Mouse (Mus musculus) left cerebral cortex, adult 18-20 months (tissue): ENCODE measurements around the gene Zdhhc16. TPM values are rescaled to one million over a fixed set of nuclear protein-coding genes. Genes with fewer than 3 reads are reported as not detected.

ENCODE experiments used
- DNase-seq, 2 experiments: peaks; one replicate each; pipeline ENCODE4 v3.0.0; 2021 to 2022; ENCODE audit warnings: low spot score in 2 of 2, mixed read lengths in 1 of 2
- long read RNA-seq, 2 experiments: library from polyadenylated mRNA; stranded (forward); transcript quantifications; one replicate each; pipeline ENCODE4 v2.0.0; 2021
- total RNA-seq, 2 experiments: library from RNA; stranded (reverse); gene quantifications; 2 replicates each; pipeline ENCODE4 v1.2.3; 2021

Zdhhc16 gene
- total RNA-seq, result 10 to 100 TPM; 42.7 to 49.4 TPM
- long read RNA-seq, experiment 1, transcript Zdhhc16-201 (11 exons, 1,821 nt), result major isoform, 15 of 69 reads
- long read RNA-seq, experiment 1, partial matches to known transcripts, result 0 of 69 reads
- long read RNA-seq, experiment 1, other reads (novel, unspliced or antisense), result 54 of 69 reads
- long read RNA-seq, experiment 2, partial matches to known transcripts, result 0 of 31 reads
- long read RNA-seq, experiment 2, other reads (novel, unspliced or antisense), result 27 of 31 reads

DNA sequence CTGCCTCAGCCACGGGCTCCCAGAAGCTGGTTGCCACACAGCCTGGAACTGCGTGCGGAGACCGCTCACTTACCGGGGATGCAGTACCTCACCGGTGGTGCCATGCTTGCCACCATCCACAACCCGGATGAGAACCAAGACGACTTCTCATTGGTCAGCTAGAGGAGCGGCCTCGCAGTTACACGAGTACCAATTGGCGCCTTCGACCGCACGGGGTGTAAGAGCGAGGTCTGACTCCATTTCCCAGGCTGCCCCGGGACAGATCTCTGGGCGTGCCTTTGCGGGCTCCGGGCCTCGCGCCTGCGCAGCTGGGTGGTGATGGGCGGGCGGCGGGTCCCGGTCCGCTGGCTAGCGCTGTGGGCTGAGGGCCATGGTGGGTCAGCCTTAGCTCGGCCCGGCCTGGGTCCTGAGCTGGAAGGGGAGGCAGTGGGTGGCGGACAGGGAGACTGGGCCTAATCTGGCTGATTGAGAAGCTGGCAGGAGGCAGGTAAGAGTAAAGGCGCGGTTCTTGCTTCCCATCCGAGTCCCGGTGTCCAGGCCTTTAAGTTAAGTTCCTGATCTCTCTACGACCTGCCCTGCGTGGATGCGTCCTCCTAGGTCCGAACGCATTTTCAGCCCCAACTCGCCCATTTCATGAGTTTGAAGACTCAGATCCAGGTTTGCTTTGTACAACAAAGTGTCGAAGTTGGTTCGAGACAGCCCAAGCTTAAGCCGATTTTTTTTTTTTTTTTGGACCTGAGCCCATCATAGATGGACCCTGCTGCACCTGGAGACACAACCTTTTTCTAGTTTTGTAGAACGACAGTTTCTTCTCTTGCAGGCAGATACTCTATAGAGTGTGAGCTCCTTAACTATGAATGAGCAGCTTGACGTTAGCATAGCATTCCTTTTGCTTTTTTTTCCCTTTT is at the start of gene Zdhhc16, which contains the start of gene Exosc1:
TSS of gene Zdhhc16 (plus strand) at position 302 of the 908 bp plus-strand sequence.
TSS of gene Exosc1 (minus strand) at position 245 of the 908 bp plus-strand sequence.
- peak; percentile 98 to 99 for DNase-seq

DNA sequence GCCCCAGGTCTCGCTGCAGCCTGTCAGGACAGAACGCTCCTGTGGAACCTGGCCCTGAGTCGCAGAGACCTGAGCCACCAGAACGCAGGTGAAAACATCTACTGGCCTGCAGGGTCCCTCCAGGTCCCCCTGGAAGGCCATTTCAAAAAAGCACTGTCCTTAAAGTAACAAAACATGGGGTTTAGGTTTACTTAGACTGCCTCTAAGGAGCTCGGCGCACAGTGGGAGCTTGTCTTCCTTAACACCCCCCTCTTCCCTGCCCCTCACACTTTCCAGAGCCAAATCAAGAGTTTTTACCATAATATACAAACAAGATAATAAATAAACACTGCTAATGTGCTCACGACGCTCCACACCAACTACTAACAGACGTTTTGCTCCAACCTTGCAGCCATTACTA is 49.4 kb upstream of the Zdhhc16 start:
- DNase-seq, result no peak

GRCm38 (mm10) chr19:41888191-41888590 is 45.1 kb upstream of the Zdhhc16 start:
- DNase-seq, result no peak

DNA sequence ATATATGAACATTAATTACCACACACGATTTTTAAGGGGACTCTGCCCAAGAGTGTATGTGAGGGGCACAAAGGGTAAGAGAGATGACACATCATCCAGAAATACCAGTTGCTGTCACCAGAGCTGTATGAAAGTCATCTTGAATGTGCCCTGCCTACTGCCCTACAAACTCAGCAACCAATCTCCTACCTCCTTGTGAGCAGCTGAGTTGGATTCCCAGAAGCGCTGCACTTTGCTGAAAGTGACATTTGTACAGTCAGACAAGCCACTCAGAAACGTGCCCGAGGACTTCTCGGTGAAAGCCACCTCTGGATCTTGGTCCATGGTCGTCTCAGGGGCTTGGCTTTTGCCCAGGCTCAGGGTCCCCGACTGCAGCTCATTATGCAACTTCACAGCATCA is 38.3 kb upstream of the Zdhhc16 start:
- DNase-seq, result no peak

DNA sequence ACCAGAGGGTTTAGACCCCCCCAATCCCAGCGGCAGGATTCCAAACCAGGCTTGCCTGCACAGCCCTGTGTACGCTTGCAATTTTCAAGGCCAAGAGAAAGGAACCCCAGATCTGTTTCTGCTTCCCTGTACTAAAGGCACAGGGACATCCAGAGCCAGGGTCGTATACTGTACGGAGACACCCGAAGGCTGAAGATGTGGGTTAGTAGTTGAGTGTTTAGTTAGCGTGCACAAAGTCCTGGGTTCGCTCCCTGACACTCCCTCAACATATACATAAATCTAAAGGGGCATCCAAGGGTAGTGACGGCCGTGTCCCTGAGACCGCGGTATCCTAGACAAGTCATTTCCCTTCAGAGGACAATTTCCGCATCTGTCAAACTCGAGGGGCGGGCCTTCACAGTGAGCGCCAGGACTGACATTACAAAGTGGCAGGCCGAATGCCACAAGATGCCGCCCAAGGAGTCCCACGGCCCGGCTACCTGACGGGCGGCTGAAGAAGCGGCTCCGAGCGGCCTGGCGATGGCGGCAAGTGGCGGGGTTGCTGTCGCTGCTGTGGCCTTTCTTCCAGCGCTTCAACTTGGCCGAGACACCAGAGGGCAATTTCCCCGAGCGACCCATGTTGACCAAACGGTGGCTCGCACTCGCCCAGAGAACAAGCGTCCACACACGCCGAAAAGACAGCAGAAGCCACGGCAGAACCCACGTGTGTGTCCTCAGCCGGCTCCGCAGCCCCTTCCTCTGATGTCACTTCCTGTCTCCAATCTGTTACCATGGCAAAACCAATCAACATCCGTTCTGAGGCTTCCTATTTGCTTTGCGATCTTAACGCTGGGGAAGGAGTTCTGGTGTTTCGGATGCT is 37.6 kb upstream of the Zdhhc16 start, which contains the start of gene Rrp12:
TSS of gene Rrp12 (minus strand) at position 714 of the 859 bp plus-strand sequence.
- DNase-seq, result peak; percentile 82 to 86

- no peak for DNase-seq
These were observed 37.0 kb upstream of the Zdhhc16 start for GRCm38 (mm10) chr19:41896319-41896711.

GRCm38 (mm10) chr19:41898860-41899259 is 34.4 kb upstream of the Zdhhc16 start:
- peak in 1 of 2 experiments; percentile 19 for DNase-seq

- no peak for DNase-seq
These were observed 32.7 kb upstream of the Zdhhc16 start for GRCm38 (mm10) chr19:41900495-41901090.

DNA sequence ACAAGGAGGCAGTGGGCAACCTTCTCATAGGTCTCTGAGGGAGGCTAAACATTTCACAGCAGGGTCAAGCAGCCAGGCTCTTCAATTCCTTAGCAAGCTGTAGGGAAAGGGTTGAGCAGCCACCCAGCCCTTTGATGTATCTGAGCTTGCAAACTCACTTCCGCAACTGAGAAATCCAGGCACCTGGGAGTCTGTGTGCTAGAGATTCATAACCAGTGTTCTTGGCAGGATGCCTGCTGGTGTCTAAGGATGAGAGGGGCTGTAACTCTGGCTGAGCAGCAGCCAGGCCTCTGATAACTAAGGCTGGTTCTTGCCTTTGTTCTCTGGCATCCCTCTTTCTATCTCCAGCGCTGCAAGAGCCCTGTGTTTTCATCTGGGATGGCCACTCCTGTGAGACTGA is 31.6 kb upstream of the Zdhhc16 start:
- no peak for DNase-seq

DNA sequence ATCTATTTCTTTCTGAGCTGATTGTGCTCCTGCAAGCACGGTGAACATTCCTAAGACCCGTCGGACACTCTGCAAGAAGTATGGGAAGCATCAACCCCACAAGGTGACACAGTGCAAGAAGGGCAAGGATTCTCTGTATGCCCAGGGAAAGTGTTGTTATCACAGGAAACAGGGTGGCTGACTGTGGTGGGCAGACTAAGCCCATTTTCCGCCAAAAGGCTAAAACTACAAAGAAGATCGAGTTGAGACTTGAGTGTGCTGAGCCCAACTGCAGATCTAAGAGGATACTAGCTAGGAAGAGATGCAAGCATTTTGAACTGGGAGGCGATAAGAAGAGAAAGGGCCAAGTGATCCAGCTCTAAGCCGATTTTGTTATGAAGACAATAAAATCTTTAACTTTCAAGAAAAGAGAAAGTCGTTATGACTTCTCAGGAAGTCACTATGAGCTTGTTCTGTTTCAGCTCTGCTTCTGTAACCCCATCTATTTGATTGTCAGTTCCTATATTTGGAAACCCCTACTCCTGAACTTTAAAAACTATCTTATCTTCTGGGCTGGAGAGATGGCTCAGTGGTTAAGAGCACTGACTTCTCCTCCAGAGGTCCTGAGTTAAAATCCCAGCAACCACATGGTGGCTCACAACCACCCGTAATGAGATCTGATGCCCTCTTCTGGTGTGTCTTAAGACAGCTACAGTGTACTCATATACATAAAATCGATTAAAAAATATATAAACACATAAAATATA is 30.3 kb upstream of the Zdhhc16 start:
- no peak for DNase-seq

GRCm38 (mm10) chr19:41905246-41905645 is 28.0 kb upstream of the Zdhhc16 start:
- no peak for DNase-seq

DNA sequence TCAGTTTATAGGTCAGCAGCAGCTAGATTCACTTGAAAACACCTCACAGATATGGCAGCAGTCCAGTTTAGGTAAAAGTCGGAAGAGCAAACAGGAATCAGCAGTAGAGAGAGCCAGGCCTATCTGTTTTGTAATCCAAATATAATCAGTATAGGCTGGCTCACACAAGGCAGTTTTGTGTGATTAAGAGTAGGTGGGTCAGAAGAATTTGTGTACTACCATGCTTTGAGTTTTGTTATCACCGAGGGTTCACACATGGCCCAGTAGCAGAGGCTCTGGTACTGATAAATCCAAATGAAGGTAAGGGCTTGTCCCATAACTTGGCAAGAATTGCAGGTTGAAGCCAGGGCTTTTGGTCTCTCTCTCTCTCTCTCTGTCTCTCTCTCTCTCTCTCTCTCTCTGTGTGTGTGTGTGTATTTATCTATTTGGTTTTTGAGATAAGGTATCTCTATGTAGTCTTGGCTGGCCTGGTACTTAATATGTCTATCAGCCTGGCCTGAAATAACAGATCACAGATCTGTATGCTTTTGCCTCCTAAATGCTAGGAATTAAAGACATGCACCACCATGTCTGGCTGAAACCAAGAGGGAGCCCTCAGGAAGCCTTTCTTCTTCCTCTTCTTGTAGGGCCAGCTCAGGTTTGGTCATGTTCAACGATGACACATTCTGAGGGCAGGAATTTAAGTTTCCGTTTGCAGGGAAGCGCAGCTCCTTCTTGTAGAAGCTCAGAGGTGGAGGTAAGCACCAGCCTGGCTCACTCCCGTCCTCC is 26.8 kb upstream of the Zdhhc16 start:
- no peak for DNase-seq

- no peak for DNase-seq
These were observed 26.1 kb upstream of the Zdhhc16 start for GRCm38 (mm10) chr19:41907079-41907760.

GRCm38 (mm10) chr19:41908736-41909135 is 24.5 kb upstream of the Zdhhc16 start:
- no peak for DNase-seq

DNA sequence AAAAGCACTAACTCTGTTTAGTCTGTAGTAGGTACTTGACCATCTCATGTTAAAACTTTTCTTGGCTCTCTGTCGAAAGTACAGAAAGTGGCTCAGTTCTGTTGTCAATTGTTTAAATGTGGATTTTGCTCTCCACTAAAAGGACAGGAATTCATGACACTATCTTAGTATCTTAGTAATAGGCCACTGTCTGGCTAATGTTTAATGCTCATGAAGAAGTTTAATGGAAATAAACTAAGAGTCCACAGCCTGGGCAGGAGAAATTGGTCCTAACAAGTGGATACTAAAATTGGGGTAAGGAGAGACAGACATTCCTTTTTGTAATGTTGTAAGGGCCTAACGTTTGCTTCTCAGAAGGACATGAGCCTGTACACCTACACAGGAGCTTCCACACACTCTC is 22.9 kb upstream of the Zdhhc16 start:
- no peak for DNase-seq

DNA sequence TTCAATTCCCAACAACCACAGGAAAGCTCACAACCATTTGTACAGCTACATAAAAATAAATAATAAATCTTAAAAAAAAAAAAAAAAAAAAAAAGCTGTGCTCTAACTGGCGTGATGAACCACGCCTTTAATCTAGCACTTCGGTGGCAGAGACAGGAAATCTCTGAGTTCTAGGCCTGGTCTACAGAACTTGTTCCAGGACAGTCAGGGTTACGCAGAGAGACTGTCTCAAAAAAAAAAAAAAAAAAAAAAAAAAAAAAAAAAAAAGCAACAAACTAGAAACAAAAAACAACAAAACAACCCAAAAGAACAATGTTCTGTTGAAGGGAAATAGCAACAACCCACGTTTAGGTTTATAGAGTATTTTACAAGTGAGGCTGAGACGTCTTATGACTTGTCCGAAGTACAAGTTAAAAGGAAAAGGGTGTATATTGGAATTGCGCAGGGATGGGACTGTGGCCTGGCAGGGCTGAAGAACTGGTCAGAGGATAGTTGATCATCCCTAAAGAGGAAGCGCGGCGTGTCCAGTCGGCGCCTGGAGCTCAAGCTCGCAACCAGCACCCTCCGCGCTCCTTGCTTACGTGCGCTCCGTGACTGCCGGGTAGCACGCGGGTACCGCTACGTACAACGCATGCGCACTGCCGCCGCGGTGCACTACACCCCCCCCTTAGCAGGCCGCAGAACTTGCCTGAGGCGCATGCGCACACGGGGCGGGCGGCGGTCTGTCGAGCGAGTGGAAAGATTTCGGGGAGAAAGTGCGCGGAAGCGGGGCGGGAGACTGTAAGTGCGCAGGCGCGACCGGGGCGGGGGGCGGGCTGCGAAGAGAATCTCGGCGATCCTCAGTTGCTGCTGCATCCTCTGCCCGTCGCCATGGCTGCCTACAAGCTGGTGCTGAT is 21.9 kb upstream of the Zdhhc16 start, which contains the start of gene Pgam1:
TSS of gene Pgam1 (plus strand) at position 746 of the 896 bp plus-strand sequence.
- peak; percentile 95 to 96 for DNase-seq
